Mouse (Mus musculus) right cerebral cortex, postnatal 4 days (tissue): ENCODE data around the gene Zfp260.

Source experiments
- DNase-seq: peaks from one replicate; pipeline ENCODE4 v3.0.0-alpha.2; 2022

Zfp260 gene

DNA sequence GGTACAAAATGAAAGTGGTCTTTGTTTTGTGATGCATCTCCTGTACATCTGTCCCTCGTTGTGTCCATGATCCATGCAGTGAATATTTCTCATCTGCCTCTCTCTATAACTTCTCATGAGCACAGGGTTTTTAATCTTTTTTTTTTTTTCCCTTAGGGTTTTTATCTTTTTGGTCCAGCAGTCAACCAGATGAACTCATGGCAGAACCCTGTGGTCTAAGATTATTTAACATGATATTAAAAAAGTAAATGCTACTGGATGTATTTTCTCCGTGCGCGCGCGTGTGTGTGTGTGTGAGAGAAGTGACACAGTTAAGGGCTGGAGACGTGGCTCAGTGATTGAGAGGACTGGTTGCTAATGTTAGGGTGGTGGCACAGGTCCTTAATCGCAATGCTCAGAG, 35.3 kb downstream of the Zfp260 start:
- DNase-seq, result no peak

DNA sequence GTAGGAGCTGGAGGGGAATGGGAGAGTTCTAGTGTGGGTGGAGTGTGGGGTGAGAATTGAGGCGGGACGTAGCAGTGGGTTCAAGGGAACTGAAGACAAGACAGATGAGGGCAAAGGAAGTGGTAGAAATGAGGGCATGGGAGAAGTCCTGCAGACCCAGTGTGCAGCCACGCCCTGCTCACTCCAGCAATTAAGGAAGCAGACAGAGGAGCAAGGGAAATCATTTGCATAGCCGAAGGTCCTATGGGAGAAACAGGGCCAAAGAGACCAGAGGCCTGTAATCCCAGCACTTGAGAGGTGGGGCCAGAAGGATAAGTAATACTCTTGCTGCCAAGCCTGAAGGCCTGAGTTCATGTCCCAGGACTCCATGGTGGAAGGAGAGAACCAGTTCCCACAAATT, 37.8 kb downstream of the Zfp260 start:
- DNase-seq, result no peak

DNA sequence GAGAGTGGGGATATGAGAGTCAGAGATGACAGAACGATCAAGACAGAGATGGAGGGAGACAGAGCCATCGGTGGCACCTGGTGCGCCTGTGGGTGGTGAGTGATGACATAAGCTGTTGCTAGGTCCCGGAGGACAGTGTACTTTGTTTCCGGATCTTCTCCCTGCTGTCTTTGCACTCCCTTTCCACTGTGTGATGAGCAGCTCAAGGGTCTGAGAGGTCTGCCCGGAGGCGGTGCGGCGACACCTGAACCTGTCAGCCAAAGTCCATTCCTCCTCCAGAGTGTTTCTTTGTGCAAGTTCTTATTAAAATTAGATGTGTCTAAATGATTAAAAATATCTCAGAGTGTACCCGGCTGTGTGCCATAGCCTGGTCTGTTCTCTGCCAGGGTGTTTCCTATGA, 42.2 kb downstream of the Zfp260 start:
- DNase-seq, result no peak

GRCm38 (mm10) chr7:30143170-30143554, 48.6 kb downstream of the Zfp260 start:
- DNase-seq, result no peak

GRCm38 (mm10) chr7:30143555-30144209, 49.1 kb downstream of the Zfp260 start:
- DNase-seq, result peak; percentile 81

- DNase-seq, result no peak
Observed at GRCm38 (mm10) chr7:30147011-30147410, 52.4 kb downstream of the Zfp260 start.

- no peak for DNase-seq
Observed at GRCm38 (mm10) chr7:30154040-30154439, 59.5 kb downstream of the Zfp260 start.

- DNase-seq, result no peak
Observed at GRCm38 (mm10) chr7:30155507-30155906, 60.9 kb downstream of the Zfp260 start.
